Mouse (Mus musculus) testis, adult 2 months (tissue): ENCODE data around the gene Cplx3.

Source experiments
- CTCF ChIP-seq: fragments of 200-500 bp; IDR thresholded peaks from 2 replicates; pipeline ENCODE4 v1.5.1; 2012; ENCODE audit warnings: low read depth, mild to moderate bottlenecking, inconsistent platforms, low read length, moderate library complexity; ENCODE audit not compliant: control insufficient read depth, insufficient read depth, insufficient replicate concordance
- POLR2A ChIP-seq: fragments of 200-500 bp; IDR thresholded peaks from 2 replicates; pipeline ENCODE4 v1.6.1; 2012; ENCODE audit warnings: low read depth, mild to moderate bottlenecking, inconsistent platforms, low read length, moderate library complexity; ENCODE audit not compliant: control insufficient read depth

DNA sequence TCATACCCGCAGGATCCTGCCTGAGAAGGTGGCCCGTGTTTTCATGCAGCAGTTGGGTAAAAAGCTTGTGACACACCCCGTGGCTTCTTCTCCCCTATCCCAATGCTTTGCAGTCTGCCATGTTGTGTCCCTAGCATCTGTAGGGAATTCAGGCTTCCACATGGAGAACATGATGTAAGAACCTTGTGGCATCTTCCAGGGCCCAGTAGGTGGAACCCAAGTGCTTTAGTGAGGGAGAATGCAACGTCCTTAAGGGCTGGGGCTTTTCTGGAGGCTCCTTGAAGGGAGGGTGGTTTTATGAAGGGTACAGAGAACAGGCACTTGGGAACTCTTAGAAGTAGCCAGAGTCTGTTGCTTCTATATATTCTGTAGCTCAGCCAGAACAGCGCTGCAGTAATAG, 15.4 kb downstream of the Cplx3 start:
- TF ChIP-seq CTCF (no peak), POLR2A (no peak)
